Mouse (Mus musculus) kidney, adult 9 months (tissue): ENCODE results near the gene Syn3.
A peak's percentile ranks its signal among the peaks of the same experiment; 100 is the strongest.

Source experiments
- DNase-seq: peaks from one replicate; pipeline ENCODE4 v3.0.0; 2022

Syn3 gene

DNA sequence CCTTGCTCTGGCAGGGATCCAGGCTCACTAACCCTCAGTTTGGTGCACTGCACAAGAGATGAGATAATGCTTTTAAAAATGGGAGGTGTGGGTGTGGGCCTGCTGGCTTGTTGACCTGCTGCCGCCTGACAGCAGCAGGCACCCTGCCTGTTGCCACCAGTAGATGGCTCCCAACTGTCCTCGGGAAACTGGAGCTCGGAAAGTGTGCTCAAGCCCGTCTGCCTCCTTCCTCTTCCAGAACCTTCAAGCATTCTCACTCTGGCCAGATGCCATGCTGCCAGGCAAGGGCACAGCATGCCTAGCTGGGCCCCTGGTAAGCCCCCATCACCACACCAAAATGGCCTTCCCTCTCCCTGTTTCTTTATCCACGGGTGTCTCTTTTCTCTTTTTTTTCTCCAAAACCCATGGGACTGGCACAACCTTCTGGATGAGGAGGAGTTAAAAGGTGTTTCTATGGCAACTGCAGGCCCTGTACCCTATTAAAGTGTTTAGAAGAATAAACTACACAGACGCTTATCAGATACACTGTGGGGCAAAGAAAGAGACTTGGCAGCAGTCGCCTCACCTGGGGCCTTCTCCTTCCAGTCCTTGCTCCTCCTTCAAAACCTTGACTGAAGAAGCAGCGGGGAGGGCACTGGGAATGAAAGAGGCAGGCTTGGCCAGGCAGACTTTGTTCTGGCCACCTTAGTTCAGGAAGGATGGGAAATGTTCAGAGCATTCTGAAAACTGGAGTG, 195.8 kb downstream of the Syn3 start:
- DNase-seq, result peak; percentile 89

DNA sequence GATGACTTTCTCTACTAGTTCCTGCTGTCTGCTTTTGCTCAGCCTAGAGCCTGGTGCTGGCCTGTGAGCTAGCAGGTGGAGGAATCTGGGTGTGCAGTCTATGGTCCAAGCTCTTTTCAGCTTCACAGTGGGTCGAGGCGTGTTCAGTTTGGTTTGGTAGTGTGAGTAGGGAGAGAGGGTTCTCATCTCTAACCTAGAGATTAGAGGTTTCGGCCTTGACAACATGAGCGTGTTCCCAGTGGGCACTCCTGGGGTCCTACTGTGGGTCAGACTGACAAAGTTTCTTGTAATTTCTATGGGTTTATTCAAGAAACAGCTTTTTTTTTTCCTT, 196.4 kb downstream of the Syn3 start:
- DNase-seq, result no peak

DNA sequence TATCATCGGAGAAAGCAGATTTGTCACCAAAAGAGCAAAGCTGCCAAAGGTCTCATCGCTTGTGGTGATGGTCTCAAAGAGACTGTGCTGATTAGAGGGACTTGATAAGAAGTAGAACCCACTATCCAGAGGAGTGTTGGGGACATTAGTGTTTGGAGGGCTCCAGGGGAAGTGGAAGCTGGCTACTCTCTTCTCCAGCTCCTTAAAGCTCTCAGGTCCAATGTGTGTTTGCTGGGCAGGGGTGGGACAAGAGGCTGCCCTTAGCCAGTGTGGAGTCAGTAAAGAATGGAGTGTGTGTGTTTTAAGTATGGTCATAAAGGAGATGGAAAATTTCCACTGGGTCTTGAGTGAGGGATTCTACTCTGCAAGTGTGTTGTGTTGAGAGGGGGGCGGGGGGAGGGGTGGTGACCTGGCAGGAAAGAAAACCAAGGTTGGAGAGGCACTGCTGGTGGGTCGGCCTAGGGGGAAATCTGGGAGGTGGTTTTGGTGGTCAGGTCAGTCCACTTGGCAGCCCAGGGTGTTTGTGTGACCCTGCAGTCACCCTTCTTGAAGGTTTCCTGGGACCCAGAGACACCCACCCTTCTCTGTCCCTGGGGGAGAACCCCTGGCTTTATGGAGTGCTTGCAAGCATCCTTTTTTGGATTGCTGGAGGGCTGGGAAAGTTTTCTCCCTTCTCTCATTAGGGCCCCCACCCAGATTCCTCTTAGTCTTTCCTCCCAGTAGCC, 196.9 kb downstream of the Syn3 start:
- DNase-seq, result peak; percentile 51

DNA sequence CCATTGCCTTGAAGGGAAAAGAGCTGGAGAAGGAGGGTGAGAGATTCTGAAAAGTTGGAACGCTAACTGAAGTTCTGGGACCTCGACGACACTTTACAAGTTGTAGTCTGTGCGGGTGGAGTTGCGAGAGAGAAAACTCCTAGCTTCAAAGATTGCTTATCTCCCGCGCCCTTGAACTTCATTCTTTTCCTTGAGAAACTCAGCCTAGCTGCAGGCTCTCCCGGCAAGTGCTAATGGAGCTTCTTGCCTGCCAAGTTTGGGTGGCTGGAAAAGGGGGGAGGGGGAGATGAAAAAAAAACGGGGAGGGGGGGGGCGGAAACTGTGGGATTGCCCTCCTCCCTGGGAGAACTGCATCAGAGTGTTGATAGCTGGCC, 197.6 kb downstream of the Syn3 start:
- no peak for DNase-seq

DNA sequence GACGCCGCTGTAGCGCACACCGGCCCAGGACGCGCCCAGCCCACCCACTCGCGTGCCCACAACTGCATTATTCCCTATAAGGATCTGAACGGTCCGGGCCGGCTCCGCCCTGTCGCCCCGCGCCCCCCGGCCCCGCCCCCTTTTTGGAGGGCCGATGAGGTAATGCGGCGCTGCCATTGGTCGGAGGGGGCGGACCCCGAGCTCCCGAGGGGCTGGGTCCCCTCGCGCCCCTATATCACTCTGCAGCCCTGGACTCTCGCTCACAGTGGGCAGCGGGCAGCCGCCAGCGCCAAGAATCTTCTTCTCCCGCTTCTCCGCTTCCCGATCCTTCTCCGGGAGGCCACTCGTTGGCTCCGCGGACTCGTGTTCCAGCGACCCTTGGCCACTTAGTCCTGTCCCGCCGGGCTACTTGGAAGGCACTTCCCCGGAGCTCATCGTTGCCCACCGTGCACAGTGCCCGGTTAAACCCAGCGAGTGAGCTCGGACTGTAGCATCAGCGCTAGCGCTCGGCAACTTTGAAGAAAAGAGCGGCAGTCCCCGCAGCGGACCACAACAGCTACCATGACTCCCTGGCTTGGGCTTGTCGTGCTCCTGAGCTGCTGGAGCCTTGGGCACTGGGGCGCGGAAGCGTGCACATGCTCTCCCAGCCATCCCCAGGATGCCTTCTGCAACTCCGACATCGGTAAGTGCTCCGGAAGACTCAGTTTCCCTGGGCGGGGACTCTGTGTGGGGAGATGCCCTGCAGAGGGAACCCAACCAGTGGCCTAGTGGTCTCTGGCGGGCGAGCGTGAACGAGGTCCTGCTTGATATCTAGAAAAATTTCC, 198.2 kb downstream of the Syn3 start, which contains the start of gene Timp3:
TSS of gene Timp3 (plus strand) at position 80 of the 824 bp plus-strand sequence.
- peak; percentile 95 for DNase-seq

DNA sequence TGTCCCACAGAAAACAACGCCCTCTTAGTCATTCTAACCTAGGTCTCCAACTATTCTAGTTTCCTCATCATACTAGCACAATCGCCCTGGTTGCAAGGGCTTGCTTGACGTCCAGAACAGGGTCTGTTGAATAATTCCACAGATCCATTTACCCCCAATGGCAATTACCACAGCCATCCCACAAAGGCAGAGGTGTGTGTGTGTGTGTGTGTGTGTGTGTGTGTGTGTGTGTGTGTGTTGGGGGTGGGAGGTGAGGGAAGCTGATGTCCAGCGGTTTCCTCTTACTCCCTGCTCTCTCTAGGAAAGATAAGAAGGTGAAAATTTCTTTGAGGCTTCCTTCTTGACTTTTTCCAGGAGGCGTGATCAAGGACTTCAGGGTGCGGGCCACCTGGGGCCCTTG, 198.9 kb downstream of the Syn3 start:
- peak; percentile 39 for DNase-seq

DNA sequence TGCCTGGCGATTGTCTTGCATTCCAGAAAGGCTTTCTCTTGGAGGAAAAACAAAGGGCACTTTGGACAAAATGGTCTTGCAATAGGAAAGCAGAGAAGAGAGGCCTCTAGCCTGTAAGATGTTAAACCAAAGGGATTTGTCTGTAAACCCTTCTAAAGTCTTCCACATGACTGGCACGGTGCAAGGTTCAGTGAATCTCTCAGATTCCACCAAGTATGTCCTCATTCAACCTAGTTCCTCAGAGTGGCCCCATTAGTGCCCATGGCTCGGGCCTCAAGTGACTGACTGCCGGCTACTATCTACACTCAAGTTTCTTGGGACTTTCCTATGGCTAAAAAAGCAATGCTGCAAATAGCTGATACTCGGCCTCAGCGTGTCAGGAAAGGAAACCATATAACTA, 200.4 kb downstream of the Syn3 start:
- DNase-seq, result peak; percentile 91

DNA sequence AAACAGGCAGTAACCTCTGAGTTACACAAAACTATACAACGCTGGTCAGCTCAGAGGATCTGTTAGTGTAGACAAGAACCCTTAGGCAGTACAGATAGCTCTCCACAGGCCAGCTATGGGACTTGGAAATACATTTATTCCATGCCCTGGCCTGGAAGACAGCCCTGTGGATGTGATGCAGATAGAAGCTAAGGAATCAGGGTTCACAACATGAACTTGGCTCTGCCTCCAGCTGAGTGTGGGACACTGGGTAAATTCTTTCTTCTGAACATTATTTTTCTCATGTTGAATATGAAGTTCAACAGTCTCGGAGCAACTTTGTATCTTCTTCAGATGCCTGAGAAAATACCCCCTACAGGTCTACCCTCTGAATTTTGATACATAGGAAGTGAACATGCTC, 201.4 kb downstream of the Syn3 start:
- peak; percentile 57 for DNase-seq

DNA sequence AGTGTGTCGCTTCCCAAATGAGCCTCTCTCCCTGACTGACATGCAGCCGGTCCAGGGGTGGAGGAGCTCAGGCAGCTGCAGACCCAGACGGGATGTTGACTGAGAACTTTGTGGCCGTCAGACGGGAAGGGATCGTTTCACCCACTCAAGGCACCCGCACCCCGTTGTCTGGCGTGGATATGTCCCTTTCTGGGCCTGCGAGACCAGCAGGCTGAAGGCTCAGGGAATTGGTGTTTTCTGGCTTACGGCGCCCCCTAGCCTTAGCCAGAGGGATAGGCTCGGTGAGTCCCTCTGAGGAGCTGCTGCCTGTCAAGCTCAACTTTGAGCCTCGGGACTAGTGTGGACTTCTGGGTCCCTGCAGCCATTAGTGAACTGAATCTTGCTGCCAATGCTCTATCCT, 202.6 kb downstream of the Syn3 start:
- peak; percentile 90 for DNase-seq

DNA sequence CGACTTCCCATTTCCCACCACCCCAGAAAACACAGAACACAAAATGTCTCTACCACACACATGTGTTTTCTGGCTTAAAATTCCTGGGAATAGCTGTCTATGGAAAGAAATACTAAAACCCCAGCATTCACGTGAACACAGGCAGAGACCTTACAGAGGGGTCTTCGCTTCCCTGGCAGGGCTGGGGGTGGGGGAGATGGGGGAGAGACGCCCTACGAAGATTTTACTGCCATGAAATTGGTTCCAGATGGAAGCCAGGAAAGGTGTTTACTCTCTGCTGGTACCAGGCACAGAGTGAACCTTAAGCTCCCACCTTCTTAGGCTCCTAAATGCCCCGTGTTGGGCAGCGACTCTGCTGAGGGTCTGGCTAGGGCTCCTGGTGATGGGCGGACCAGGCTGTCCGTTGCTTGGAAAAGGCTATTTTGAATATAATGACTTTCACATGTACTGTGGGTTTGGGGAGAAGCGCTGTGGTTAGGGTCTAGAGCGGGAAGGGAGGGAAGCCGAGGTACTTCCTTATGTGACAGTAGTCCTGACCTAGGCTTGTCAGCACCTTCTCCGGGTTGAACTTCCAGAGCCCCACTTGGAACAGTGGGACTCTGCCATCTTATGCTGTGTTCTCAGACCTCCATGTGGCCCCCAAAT, 203.1 kb downstream of the Syn3 start:
- no peak for DNase-seq

DNA sequence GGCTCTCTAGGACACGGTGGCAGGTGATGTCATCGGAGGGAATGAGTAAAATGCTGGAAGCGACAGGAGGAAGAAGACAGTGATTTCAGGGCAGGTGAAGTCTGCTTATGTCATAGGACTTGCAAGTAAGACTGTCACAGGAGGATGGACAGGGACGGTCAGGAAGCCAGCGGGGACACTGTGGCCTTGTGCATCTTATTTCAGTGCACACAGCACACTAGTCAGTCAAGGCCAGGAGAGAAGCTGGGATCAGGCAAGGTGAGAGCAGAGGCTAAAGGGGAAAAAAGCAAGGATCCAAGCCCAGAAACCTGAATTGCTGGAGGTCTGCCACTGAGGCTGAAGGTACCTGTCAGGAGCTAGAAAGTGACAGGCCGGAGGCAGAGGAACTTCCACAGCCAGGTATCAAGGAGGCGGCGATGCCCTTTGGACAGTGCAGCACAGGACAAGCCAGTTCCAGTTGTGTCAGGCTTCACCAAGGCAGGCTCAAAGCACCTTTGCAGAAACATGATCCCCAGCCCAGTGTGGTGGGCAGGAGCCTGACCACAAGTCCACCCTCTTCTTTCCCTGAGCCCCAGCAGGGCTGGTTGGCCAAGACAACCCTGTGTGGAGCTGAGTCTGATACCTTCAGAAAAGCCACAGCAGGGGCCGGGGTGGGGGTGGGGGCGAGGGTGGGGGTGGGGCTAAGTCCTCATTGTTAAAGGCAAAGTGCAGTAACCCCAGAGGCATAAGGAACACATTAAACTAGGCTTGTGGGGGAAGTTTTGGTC, 203.9 kb downstream of the Syn3 start:
- peak; percentile 92 for DNase-seq

DNA sequence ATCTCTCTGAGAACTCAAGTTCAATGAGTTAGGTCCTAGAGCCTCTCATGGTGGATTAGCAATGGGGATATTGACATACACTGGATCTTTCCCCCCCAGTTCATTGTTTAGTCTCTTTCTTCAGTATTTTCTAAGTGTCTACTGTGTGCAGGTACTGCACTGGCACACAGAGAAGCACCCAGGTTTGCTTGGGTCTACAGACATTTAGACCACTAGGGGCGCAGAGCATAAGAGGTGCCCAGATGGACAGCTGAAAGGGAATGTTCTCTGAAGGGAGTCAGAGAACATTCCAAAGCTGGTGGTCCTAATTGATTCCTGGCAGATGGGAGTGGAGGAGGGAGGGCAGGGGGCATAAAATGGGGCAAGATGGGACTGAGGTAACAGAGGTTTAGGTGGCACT, 204.8 kb downstream of the Syn3 start:
- DNase-seq, result peak; percentile 55

DNA sequence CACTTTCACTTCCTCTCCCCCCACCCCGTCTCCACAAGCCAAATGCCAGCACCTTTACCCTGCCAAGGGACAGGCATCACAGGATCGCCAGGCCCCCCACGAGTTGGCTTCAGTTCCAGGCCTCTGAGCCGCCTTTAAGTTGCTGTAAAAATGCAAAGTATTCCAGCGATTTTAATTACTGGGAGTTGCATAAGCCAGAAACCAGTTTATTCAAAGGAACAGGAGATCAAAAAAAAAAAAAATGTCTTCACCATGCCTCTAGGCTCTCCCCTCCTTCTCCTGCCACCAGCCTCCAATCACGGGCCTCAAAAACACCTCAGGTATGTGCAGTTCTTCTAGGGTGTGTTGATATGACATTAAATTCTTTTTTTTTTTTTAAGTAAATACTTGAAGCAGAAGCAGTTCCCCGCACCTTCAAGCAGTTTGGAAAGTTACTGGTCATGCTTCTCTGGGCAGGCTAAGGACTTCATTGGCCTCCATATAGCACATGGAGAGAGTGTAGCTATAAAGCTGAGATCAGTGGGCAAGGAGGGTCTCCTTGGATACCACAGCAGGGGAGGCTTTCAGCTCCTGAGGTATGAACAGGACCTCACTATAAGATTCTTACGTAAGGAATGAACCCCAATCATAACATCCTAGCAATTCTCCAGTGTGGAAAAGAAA, 208.5 kb downstream of the Syn3 start:
- DNase-seq, result peak; percentile 93

DNA sequence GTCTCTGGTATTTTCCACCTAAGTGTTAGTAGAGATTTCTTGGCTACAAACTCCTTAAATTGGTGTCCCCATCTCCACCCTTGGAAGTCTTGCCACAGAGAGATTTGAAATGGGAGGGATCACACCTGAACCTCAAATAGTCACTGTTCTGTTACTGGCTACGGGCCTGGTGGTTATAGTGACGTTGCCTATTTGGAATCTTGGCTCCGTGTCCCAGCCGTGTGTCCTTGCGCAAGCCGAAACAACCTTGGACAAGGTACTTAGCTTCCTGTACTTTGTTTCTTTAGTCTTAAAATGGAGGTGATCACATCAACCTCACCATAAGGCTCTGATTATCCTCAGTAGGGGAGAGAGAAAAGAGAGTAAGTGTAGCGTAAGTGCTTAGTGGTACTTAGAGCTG, 212.2 kb downstream of the Syn3 start:
- DNase-seq, result peak; percentile 73

DNA sequence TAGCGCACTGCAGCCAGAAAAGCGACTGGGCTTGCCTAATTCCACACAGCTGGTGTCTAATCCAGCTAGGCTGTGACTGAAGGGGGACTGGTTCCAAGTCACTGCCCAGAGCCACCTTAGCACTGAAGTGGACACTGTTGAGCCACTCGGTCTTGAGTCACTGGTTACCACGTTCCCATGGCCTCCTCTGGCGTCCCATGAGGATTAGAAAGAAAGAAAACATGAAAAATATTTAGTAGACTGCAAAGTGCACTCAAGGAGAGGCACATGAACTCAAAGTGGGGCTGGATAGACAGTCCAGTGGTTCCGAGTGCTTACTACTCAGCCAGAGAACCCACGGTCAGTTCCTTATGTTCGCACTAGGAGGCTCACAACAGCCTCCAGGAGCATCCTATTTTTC, 217.5 kb downstream of the Syn3 start:
- DNase-seq, result no peak

DNA sequence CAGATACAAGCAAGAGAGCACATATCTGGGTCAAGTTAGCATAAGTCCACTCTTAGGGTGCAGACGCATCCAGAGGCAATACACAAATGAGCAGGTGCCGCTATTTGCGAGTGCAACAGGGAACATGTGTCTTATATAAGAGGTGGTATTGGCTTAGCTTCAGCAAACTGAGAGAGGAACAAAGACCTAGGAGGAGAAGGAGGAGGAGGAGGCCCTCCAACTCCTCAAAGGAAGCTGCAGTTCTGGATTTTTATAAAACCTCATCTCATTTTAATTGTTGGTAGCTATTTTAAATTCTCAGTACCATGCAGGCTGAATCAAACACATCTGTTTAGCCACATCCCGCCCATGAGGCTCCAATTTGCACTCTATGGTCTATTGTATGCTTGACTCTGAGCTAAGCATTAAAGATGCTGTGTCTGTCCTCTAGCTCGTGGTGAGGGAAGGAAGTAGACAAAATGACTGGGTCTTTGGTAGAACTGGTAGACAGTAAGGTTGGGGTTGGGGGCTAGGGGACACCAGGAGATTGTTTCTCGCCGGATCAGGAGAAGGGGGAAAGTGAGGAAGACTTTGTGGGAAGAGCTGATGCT, 219.0 kb downstream of the Syn3 start:
- no peak for DNase-seq

DNA sequence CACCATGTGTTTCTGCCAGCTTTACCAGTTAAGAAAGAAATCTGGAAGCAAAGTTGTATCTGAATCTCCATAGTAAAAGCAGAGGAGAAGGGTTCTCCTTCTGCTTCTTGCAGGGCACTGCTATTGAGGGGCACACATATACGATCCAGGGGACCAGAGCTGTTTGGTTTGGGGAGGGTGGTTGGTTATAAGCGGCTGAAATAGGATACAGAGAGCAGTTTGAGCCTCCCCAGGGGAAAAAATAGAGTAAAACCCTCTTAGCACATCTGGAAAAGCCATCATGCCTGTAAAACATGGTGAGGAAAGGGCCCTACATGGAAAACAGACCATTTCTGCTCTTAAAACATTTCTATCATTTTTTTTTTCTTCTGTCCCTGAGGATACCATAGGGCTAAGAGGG, 220.2 kb downstream of the Syn3 start:
- no peak for DNase-seq

DNA sequence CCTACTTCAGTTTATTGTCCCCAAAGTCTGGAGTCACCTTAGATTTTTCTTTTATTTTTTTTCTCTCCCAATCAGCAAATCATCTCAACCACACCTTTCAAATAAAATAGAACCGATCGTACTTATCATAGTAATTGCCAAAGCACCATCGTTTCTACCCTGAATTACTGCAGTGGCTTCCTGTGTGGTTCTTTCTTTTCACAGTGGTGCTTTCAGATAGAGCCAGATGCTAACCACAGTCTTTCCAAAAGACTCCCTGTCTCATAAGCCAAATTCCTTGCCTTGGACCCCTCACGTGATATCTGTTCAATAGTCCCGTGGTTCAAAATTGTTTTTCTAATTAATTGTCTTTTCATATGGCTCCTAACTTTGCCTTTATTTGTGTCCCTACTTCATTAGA, 221.4 kb downstream of the Syn3 start:
- DNase-seq, result no peak

DNA sequence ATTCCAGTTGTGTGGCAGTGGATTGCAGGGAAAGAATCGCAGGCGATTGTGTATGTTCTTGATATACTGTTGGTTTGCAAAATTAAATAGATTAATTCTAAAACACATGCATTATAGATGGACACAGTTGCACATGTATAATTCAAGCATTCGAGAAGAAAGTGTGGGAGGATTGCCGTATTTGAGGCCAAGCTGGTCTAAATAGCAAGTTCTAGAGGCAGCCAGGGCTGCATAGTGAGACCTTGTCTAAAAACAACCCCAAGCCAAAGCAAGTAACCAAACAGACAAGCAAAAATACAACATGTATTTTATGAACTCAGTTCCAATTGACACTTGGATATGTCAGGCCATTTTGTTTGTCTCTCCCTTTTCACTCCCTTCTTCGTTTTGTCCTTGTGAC, 223.1 kb downstream of the Syn3 start:
- DNase-seq, result no peak

DNA sequence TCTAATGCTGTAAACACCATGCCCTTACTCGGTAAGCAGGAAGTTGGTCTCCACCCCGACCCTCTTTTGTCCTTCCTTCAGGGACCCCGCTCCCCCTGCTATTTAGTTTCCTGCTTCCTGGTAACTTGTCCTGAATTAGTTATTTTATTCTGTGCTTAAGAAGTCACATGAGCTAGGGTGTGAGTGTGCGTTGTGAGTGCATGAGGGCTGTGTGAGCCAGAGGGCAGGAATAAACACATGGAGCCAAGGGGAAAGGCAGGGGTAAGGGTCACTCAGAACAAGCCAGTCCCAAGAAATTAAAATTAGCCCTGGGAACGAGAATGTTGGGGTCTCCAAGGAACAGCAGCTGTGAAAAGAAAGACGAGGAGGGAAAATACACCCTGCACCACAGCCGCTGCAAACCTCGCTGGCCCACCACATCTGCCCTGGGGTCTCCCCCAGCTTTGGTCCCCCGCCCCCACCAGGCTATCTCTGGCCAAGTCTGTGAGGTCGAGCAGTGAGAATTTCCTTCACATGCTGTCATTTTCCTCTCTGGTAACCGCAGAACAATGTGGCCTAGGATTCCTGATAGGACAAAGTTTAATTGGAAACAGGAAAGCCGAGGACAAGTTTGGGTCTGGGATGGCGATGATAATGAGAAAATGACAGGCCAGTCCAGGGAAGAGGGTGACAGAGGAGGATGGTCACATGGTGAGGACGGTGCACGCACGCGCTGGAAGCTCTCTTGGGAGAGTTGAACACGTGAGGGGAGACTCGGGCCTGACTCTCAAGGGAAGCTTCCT, 225.1 kb downstream of the Syn3 start:
- peak; percentile 83 for DNase-seq

DNA sequence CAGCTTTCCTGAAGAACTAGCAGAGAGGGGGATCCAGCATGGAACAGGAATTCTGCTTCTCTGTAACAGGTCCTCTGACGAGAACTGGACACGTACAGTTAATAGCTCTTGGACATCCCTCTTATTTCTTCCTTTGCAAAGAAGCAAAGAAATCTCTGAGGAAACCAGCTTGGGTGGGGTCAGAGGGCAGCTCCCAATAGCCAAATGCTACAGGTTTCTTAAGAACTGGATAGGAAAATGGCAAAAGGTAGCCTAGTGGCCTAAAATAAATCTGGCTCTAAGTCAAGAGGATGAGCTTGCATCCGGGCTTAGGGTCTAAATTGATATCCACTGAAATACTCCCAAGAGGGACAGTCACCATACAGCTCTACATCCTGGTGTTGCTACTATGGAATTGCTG, 225.9 kb downstream of the Syn3 start:
- DNase-seq, result peak; percentile 42
